Mouse (Mus musculus) T-helper 17 cell (primary cell): ENCODE data around the gene Padi4.

Source experiments
- in situ Hi-C, 2 experiments: fragments of 300-600 bp; cut with MboI, MseI; formaldehyde crosslinking; loops; 1 replicate in 1 of 2; 2 replicates in 1 of 2; pipeline ENCODE4 v1.15.1; 2025; ENCODE audit warnings: high pct_unique_total_duplicates in 2 of 2

Gene Padi4

GRCm38 (mm10) chr4:140774025-140774800 is at the start of gene Padi4:
Gene Padi4, minus strand, starts transcription at chr4:140774236.
- in situ Hi-C loops, result no loop called here

- in situ Hi-C loops, result loop anchor here (5.0 kb wide), 1 partner anchor 135 kb away; no protein-coding TSS in a partner anchor
These were observed 48.0 kb upstream of the Padi4 start for GRCm38 (mm10) chr4:140821988-140822387.

- in situ Hi-C loops, result no loop called here
These were observed 43.4 kb upstream of the Padi4 start for GRCm38 (mm10) chr4:140817413-140817812.

GRCm38 (mm10) chr4:140815996-140816917 is 42.2 kb upstream of the Padi4 start:
- in situ Hi-C loops, result no loop called here

GRCm38 (mm10) chr4:140815496-140815895 is 41.5 kb upstream of the Padi4 start:
- in situ Hi-C loops, result no loop called here

- in situ Hi-C loops, result no loop called here
These were observed 40.5 kb upstream of the Padi4 start for GRCm38 (mm10) chr4:140814241-140815225.

GRCm38 (mm10) chr4:140813358-140814185 is 39.5 kb upstream of the Padi4 start:
- in situ Hi-C loops, result no loop called here

- in situ Hi-C loops, result no loop called here
These were observed 38.6 kb upstream of the Padi4 start for GRCm38 (mm10) chr4:140812609-140813008.

- in situ Hi-C loops, result no loop called here
These were observed 38.2 kb upstream of the Padi4 start for GRCm38 (mm10) chr4:140812191-140812590.

- in situ Hi-C loops, result no loop called here
These were observed 36.6 kb upstream of the Padi4 start, which contains the start of gene Padi3 for GRCm38 (mm10) chr4:140810458-140811260. Gene Padi3, minus strand, starts transcription at chr4:140810648.

- in situ Hi-C loops, result no loop called here
These were observed 35.1 kb upstream of the Padi4 start for GRCm38 (mm10) chr4:140809118-140809517.

- in situ Hi-C loops, result no loop called here
These were observed 30.6 kb upstream of the Padi4 start for GRCm38 (mm10) chr4:140804601-140805000.

- in situ Hi-C loops, result no loop called here
These were observed 27.3 kb upstream of the Padi4 start for GRCm38 (mm10) chr4:140801364-140801763.

GRCm38 (mm10) chr4:140796786-140797185 is 22.8 kb upstream of the Padi4 start:
- in situ Hi-C loops, result no loop called here

GRCm38 (mm10) chr4:140794678-140795077 is 20.6 kb upstream of the Padi4 start:
- in situ Hi-C loops, result loop anchor here in 1 of 2 experiments (5.0 kb wide), 1 partner anchor 113 kb away; the partner anchor contains the start of gene Padi2

- in situ Hi-C loops, result loop anchor here in 1 of 2 experiments (5.0 kb wide), 1 partner anchor 114 kb away; the partner anchor contains the start of gene Padi2
These were observed 19.8 kb upstream of the Padi4 start for GRCm38 (mm10) chr4:140793795-140794194.

GRCm38 (mm10) chr4:140792584-140792983 is 18.5 kb upstream of the Padi4 start:
- in situ Hi-C loops, result loop anchor here in 1 of 2 experiments (5.0 kb wide), 1 partner anchor 115 kb away; the partner anchor contains the start of gene Padi2

- in situ Hi-C loops, result loop anchor here in 1 of 2 experiments (5.0 kb wide), 1 partner anchor 116 kb away; the partner anchor contains the start of gene Padi2
These were observed 17.0 kb upstream of the Padi4 start for GRCm38 (mm10) chr4:140791071-140791470.

GRCm38 (mm10) chr4:140789983-140790382 is 15.9 kb upstream of the Padi4 start:
- in situ Hi-C loops, result loop anchor here (5.0 to 10.0 kb wide), 2 partner anchors 117 to 1955 kb away; partner anchors contain the start of gene Padi2 (in 1 of the 2)
